Mouse (Mus musculus) CH12.LX (cell line): ENCODE measurements around the gene Snx11.

Source experiments
- CTCF ChIP-seq, 2 experiments: IDR thresholded peaks in 1 of 2; conservative IDR thresholded peaks in 1 of 2; 2 replicates each; pipeline ENCODE4 v1.5.1; 2011 to 2012; ENCODE audit warnings: low read depth in 2 of 2, low read length in 2 of 2, improper control_type of control experiment in 1 of 2, inconsistent platforms in 1 of 2, mild to moderate bottlenecking in 1 of 2, moderate library complexity in 1 of 2
- ETS1 ChIP-seq: conservative IDR thresholded peaks from 2 replicates; pipeline ENCODE4 v1.6.1; 2012; ENCODE audit warnings: low read depth, mild to moderate bottlenecking, inconsistent platforms, low read length, improper control_type of control experiment, moderate library complexity
- IRF4 ChIP-seq: IDR thresholded peaks from 2 replicates; pipeline ENCODE4 v1.6.1; 2014; ENCODE audit warnings: low read depth, mild to moderate bottlenecking, inconsistent platforms, low read length, improper control_type of control experiment
- NRF1 ChIP-seq: IDR thresholded peaks from 2 replicates; pipeline ENCODE4 v1.6.1; 2014; ENCODE audit warnings: low read depth, mild to moderate bottlenecking, inconsistent platforms, low read length, improper control_type of control experiment, moderate library complexity
- POLR2A ChIP-seq: IDR thresholded peaks from 2 replicates; pipeline ENCODE4 v1.6.1; 2011; ENCODE audit warnings: low read depth, mild to moderate bottlenecking, improper control_type of control experiment, low read length
- USF2 ChIP-seq: conservative IDR thresholded peaks from 2 replicates; pipeline ENCODE4 v1.6.1; 2011; ENCODE audit warnings: low read depth, low read length, improper control_type of control experiment
- ZMIZ1 ChIP-seq: IDR thresholded peaks from 2 replicates; pipeline ENCODE4 v1.6.1; 2012; ENCODE audit warnings: low read depth, mild to moderate bottlenecking, inconsistent platforms, low read length, improper control_type of control experiment

GRCm38 (mm10) chr11:96826481-96826880 lies 49.1 kb upstream of the Snx11 start:
- TF ChIP-seq USF2, result no peak
- TF ChIP-seq NRF1, result no peak
- no peak for TF ChIP-seq POLR2A
- no peak for TF ChIP-seq CTCF (conservative IDR thresholded peaks at IDR 0.05 in 1 of 2, IDR thresholded peaks at IDR 0.05 in 1 of 2; ENCODE audit: low read depth in 2 of 2, low read length in 2 of 2)
- TF ChIP-seq ZMIZ1, result no peak
- no peak for TF ChIP-seq IRF4
- no peak for TF ChIP-seq ETS1
